In genomic region chr1:78567834-78568507, GRCm38 (mm10) we compare ENCODE assay signal across 10 mouse cellular contexts. TPM values are rescaled to one million over a fixed set of nuclear protein-coding genes. Genes with fewer than 3 reads are reported as not detected.
DNase-seq lines count a peak whose midpoint lies in the region; ATAC-seq and TF ChIP-seq lines count a peak whose summit lies in the region.
"Had no signal": no experiment of that assay in that cellular context is flagged by ENCODE, and none has a peak within 500 bp of the region (broad histone marks: within the 10 kb centered on the region; RNA-seq: fewer than 3 reads in every experiment).

No protein-coding gene starts in this region.

- no peaks in the 10 kb centered on the region for H3K27me3 ChIP-seq in embryonic facial prominence, embryonic 15.5 days
- H3K27me3 ChIP-seq in kidney, postnatal 0 days (ENCODE audit: insufficient read depth, low read length): no peaks in the 10 kb centered on the region
- peaks cover 22% of the 10 kb centered on the region for H3K27me3 ChIP-seq in midbrain, embryonic 10.5 days (ENCODE audit: low read depth, poor library complexity, severe bottlenecking)

- no peak overlapping the region for H3K9ac ChIP-seq in embryonic facial prominence, embryonic 15.5 days
- no peak overlapping the region for H3K9ac ChIP-seq in kidney, postnatal 0 days (ENCODE audit: low read depth, low read length)

- ATAC-seq in embryonic facial prominence, embryonic 15.5 days (ENCODE audit: insufficient number of reproducible peaks, low FRiP score, low TSS enrichment, low read depth): peak; percentile 84
- ATAC-seq in kidney, postnatal 0 days (replicated peaks; ENCODE audit: low FRiP score, low read depth): no peak
- ATAC-seq in CD4-positive, CD25-positive, alpha-beta regulatory T cell, adult 4 months: no peak

- 17% methylated on average over 8 of the region's 8 CpGs for WGBS in embryonic facial prominence, embryonic 15.5 days
- WGBS in kidney, postnatal 0 days: 30% methylated on average over 8 of the region's 8 CpGs
- 39% methylated on average over 8 of the region's 8 CpGs for WGBS in midbrain, embryonic 10.5 days

- H3K27ac ChIP-seq in embryonic facial prominence, embryonic 15.5 days (replicated peaks): peak overlapping the region; percentile 34; the same call in 1 of the 2 replicates
- H3K27ac ChIP-seq in kidney, postnatal 0 days: no peak overlapping the region
- H3K27ac ChIP-seq in midbrain, embryonic 10.5 days (replicated peaks): no peak overlapping the region

- DNase-seq in kidney, adult 9 months: peak; percentile 37
- DNase-seq in kidney, postnatal 4 days: no peak
- peak; percentile 75 for DNase-seq in adrenal gland, postnatal 10 days
- DNase-seq in kidney, postnatal 0 days (ENCODE audit: low spot score): peak; percentile 25
- no peak for DNase-seq in spleen, postnatal 4 days (ENCODE audit: low spot score in 2 of 2)
- no peak for DNase-seq in midbrain, embryonic 10.5 days (ENCODE audit: low spot score)

- TF ChIP-seq CTCF in kidney, postnatal 0 days (IDR thresholded peaks at IDR 0.05; ENCODE audit: low read depth): no peak

- H3K4me3 ChIP-seq in embryonic facial prominence, embryonic 15.5 days (replicated peaks): no peak overlapping the region
- no peak overlapping the region for H3K4me3 ChIP-seq in kidney, postnatal 0 days (replicated peaks; ENCODE audit: low read depth, low read length)
- no peak overlapping the region for H3K4me3 ChIP-seq in midbrain, embryonic 10.5 days
- H3K4me3 ChIP-seq: megakaryocyte, embryonic 14.5 days had no signal

- H3K36me3 ChIP-seq in embryonic facial prominence, embryonic 15.5 days: no peaks in the 10 kb centered on the region
- no peaks in the 10 kb centered on the region for H3K36me3 ChIP-seq in kidney, postnatal 0 days (ENCODE audit: insufficient read depth, low read length)
- no peaks in the 10 kb centered on the region for H3K36me3 ChIP-seq in midbrain, embryonic 10.5 days
- H3K36me3 ChIP-seq: G1E had no signal

- peaks cover 5% of the 10 kb centered on the region; the same call in 1 of the 2 replicates for H3K4me1 ChIP-seq in embryonic facial prominence, embryonic 15.5 days
- H3K4me1 ChIP-seq in kidney, postnatal 0 days (replicated peaks; ENCODE audit: insufficient read depth, low read length): no peaks in the 10 kb centered on the region
- peaks cover 22% of the 10 kb centered on the region; the same call in 1 of the 2 replicates for H3K4me1 ChIP-seq in midbrain, embryonic 10.5 days
- H3K4me1 ChIP-seq: megakaryocyte, embryonic 14.5 days had no signal

- H3K4me2 ChIP-seq in embryonic facial prominence, embryonic 15.5 days (replicated peaks): no peak overlapping the region
- no peak overlapping the region for H3K4me2 ChIP-seq in kidney, postnatal 0 days (ENCODE audit: low read length)

- H3K9me3 ChIP-seq in embryonic facial prominence, embryonic 15.5 days (replicated peaks): no peaks in the 10 kb centered on the region
- H3K9me3 ChIP-seq in kidney, postnatal 0 days (replicated peaks; ENCODE audit: low read length): no peaks in the 10 kb centered on the region
- peaks cover 10% of the 10 kb centered on the region for H3K9me3 ChIP-seq in midbrain, embryonic 10.5 days (replicated peaks)
- H3K9me3 ChIP-seq: G1E had no signal

RNA-seq across cellular contexts. Expression of gene BC035947, which starts 56.0 kb away (rescaled TPM):
- total RNA-seq in adrenal gland, postnatal 10 days (2021): under 1 TPM; 0.33 to 0.36 TPM
- 0.49 and 0.70 TPM in 2 replicates for polyA plus RNA-seq in embryonic facial prominence, embryonic 15.5 days (2015; fragmentation: Nextera tagmentation; extraction: Ambion mirVana)
- 2.5 and 2.8 TPM in 2 replicates for polyA plus RNA-seq in kidney, postnatal 0 days (2015; fragmentation: Nextera tagmentation; extraction: Ambion mirVana)
- 0.24 and 0.33 TPM in 2 replicates for polyA plus RNA-seq in midbrain, embryonic 10.5 days (2016; fragmentation: Nextera tagmentation; extraction: Ambion mirVana)
- polyA plus RNA-seq in CD4-positive, CD25-positive, alpha-beta regulatory T cell, adult 4 months (2017; shearing (Covaris generic)): under 1 TPM in 1 of 2 experiments, not detected in 1; 0.11 TPM
- polyA plus RNA-seq: G1E had no signal

RNA-seq across cellular contexts. Expression of gene Mogat1, which starts 57.2 kb away (rescaled TPM):
- 1 to 10 TPM; 1.8 to 2.4 TPM for total RNA-seq in adrenal gland, postnatal 10 days (2021)
- polyA plus RNA-seq in embryonic facial prominence, embryonic 15.5 days (2015; fragmentation: Nextera tagmentation; extraction: Ambion mirVana): 0.77 and 1.4 TPM in 2 replicates
- polyA plus RNA-seq in kidney, postnatal 0 days (2015; fragmentation: Nextera tagmentation; extraction: Ambion mirVana): 2.0 and 3.0 TPM in 2 replicates
- 0.39 and 0.91 TPM in 2 replicates for polyA plus RNA-seq in midbrain, embryonic 10.5 days (2016; fragmentation: Nextera tagmentation; extraction: Ambion mirVana)
- not detected for polyA plus RNA-seq in CD4-positive, CD25-positive, alpha-beta regulatory T cell, adult 4 months (2017; shearing (Covaris generic))
- polyA plus RNA-seq: G1E had no signal

Comparison
In these comparisons a context has a peak if more than half of its experiments do, and no peak if none do; other contexts are left out.
1. DNase-seq: peak in kidney, adult 9 months (single experiment), adrenal gland, postnatal 10 days (single experiment) and kidney, postnatal 0 days (single experiment); none in kidney, postnatal 4 days (0 of 2), spleen, postnatal 4 days (0 of 2) and midbrain, embryonic 10.5 days (single experiment).